Mouse (Mus musculus): ENCODE data around the gene Fbxw21.
"Not testable (repeated sequence)": the region's sequence is repeated elsewhere in the genome, so short reads cannot be mapped to it uniquely, and the experiment has no call there.

The Fbxw21 gene

GRCm38 (mm10) chr9:109161941-109162340, at the start of gene Fbxw21:
TSS of gene Fbxw21 (minus strand) at chr9:109162041.
- no peak for DNase-seq (ENCODE audit: extremely low read depth, insufficient read length, low spot score)

GRCm38 (mm10) chr9:109201347-109201746, 39.5 kb upstream of the Fbxw21 start:
- not testable (repeated sequence) for DNase-seq (ENCODE audit: extremely low read depth, insufficient read length, low spot score)

- no peak for DNase-seq (ENCODE audit: extremely low read depth, insufficient read length, low spot score)
Observed at GRCm38 (mm10) chr9:109200349-109200748, 38.5 kb upstream of the Fbxw21 start.

- no peak for DNase-seq (ENCODE audit: extremely low read depth, insufficient read length, low spot score)
Observed at GRCm38 (mm10) chr9:109199353-109199752, 37.5 kb upstream of the Fbxw21 start.

- not testable (repeated sequence) for DNase-seq (ENCODE audit: extremely low read depth, insufficient read length, low spot score)
Observed at GRCm38 (mm10) chr9:109195875-109196274, 34.0 kb upstream of the Fbxw21 start, which contains the start of gene Fbxw13. TSS of gene Fbxw13 (minus strand) at chr9:109195975.

GRCm38 (mm10) chr9:109177208-109177607, 15.4 kb upstream of the Fbxw21 start:
- DNase-seq (ENCODE audit: extremely low read depth, insufficient read length, low spot score) = no peak

- DNase-seq (ENCODE audit: extremely low read depth, insufficient read length, low spot score) = no peak
Observed at GRCm38 (mm10) chr9:109176301-109176700, 14.5 kb upstream of the Fbxw21 start.

GRCm38 (mm10) chr9:109167316-109167715, 5.5 kb upstream of the Fbxw21 start:
- no peak for DNase-seq (ENCODE audit: extremely low read depth, insufficient read length, low spot score)

- DNase-seq (ENCODE audit: extremely low read depth, insufficient read length, low spot score) = not testable (repeated sequence)
Observed at GRCm38 (mm10) chr9:109140414-109140813, 21.4 kb downstream of the Fbxw21 start.

- no peak for DNase-seq (ENCODE audit: extremely low read depth, insufficient read length, low spot score)
Observed at GRCm38 (mm10) chr9:109130076-109130475, 31.8 kb downstream of the Fbxw21 start.

- DNase-seq (ENCODE audit: extremely low read depth, insufficient read length, low spot score) = no peak
Observed at GRCm38 (mm10) chr9:109128211-109128610, 33.6 kb downstream of the Fbxw21 start.

- no peak for DNase-seq (ENCODE audit: extremely low read depth, insufficient read length, low spot score)
Observed at GRCm38 (mm10) chr9:109127076-109127475, 34.8 kb downstream of the Fbxw21 start.

- DNase-seq (ENCODE audit: extremely low read depth, insufficient read length, low spot score) = no peak
Observed at GRCm38 (mm10) chr9:109125481-109125880, 36.4 kb downstream of the Fbxw21 start.

GRCm38 (mm10) chr9:109125043-109125442, 36.8 kb downstream of the Fbxw21 start:
- DNase-seq (ENCODE audit: extremely low read depth, insufficient read length, low spot score) = no peak

- DNase-seq (ENCODE audit: extremely low read depth, insufficient read length, low spot score) = no peak
Observed at GRCm38 (mm10) chr9:109124164-109124563, 37.7 kb downstream of the Fbxw21 start.

- no peak for DNase-seq (ENCODE audit: extremely low read depth, insufficient read length, low spot score)
Observed at GRCm38 (mm10) chr9:109123266-109123665, 38.6 kb downstream of the Fbxw21 start.

- no peak for DNase-seq (ENCODE audit: extremely low read depth, insufficient read length, low spot score)
Observed at GRCm38 (mm10) chr9:109122553-109123085, 39.2 kb downstream of the Fbxw21 start.

- no peak for DNase-seq (ENCODE audit: extremely low read depth, insufficient read length, low spot score)
Observed at GRCm38 (mm10) chr9:109120956-109121355, 40.9 kb downstream of the Fbxw21 start.

- no peak for DNase-seq (ENCODE audit: extremely low read depth, insufficient read length, low spot score)
Observed at GRCm38 (mm10) chr9:109119571-109119970, 42.3 kb downstream of the Fbxw21 start.

- DNase-seq (ENCODE audit: extremely low read depth, insufficient read length, low spot score) = no peak
Observed at GRCm38 (mm10) chr9:109118106-109118505, 43.7 kb downstream of the Fbxw21 start.

- DNase-seq (ENCODE audit: extremely low read depth, insufficient read length, low spot score) = no peak
Observed at GRCm38 (mm10) chr9:109116205-109116604, 45.6 kb downstream of the Fbxw21 start.

- DNase-seq (ENCODE audit: extremely low read depth, insufficient read length, low spot score) = no peak
Observed at GRCm38 (mm10) chr9:109114871-109115270, 47.0 kb downstream of the Fbxw21 start.

GRCm38 (mm10) chr9:109114276-109114675, 47.6 kb downstream of the Fbxw21 start:
- DNase-seq (ENCODE audit: extremely low read depth, insufficient read length, low spot score) = no peak
